Mouse (Mus musculus): Measurements from ENCODE around the gene Khdc4.

DNA sequence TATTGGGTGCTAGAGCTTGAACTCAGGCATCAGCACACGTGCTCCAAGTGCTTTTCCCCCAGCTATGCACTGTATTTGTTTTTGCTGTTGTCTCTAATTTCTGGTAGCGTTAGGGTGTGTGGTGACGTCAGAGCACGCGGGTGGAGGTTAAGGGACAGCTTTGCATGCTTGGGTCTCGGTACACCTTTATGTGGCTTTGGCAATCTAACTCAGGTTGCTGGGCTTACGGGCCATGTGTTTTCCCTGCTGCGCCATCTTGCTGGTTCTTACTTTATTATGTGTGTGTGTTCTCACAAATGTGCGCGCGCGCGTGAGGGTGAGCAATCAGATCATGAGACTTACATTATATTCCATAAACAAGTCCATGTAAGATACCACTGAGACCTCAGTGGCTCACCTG, 35.6 kb upstream of the Khdc4 start:
- TF ChIP-seq CTCF (IDR thresholded peaks at IDR 0.05; ENCODE audit: insufficient read depth, low read depth, low read length): no peak
- no peak for TF ChIP-seq POLR2A (IDR thresholded peaks at IDR 0.05; ENCODE audit: insufficient read depth, low read depth, low read length)
